Mouse (Mus musculus) gastrocnemius, postnatal 36 days (tissue): Measurements from ENCODE around the gene Klhl36. TPM values are rescaled to one million over a fixed set of nuclear protein-coding genes. Genes with fewer than 3 reads are reported as not detected.

ENCODE experiments used
- DNase-seq, 2 experiments: peaks; one replicate each; pipeline ENCODE4 v3.0.0; 2022
- intact Hi-C: fragments of 180-260 bp; cut with DNase I; formaldehyde crosslinking; loops from one replicate; pipeline ENCODE4 v1.15.1; 2025
- long read RNA-seq, 2 experiments: library from polyadenylated mRNA; stranded (forward); transcript quantifications; one replicate each; pipeline ENCODE4 v2.0.0; 2021
- total RNA-seq, 2 experiments: library from RNA; stranded (reverse); gene quantifications; 2 replicates each; pipeline ENCODE4 v1.2.3; 2021

Klhl36 gene
- total RNA-seq = 1 to 10 TPM; 1.0 to 1.4 TPM
- long read RNA-seq, experiment 1, partial matches to known transcripts = 0 of 1 reads
- long read RNA-seq, experiment 1, other reads (novel, unspliced or antisense) = 0 of 1 reads
- long read RNA-seq, experiment 2, partial matches to known transcripts = 1 of 1 reads
- long read RNA-seq, experiment 2, other reads (novel, unspliced or antisense) = 0 of 1 reads

- intact Hi-C loops = no loop called here
Measured at GRCm38 (mm10) chr8:119861706-119862389, at the start of gene Klhl36. TSS of gene Klhl36 (plus strand) at chr8:119862266.

GRCm38 (mm10) chr8:119812650-119813431 is 49.2 kb upstream of the Klhl36 start:
- intact Hi-C loops = loop anchor here (1.0 kb wide), 1 partner anchor 17 kb away; no protein-coding TSS in a partner anchor
- DNase-seq = no peak

More at GRCm38 (mm10) chr8:119861706-119862389, at the start of gene Klhl36:
- peak; percentile 96 to 98 for DNase-seq

- intact Hi-C loops = no loop called here
- DNase-seq = no peak
Measured at GRCm38 (mm10) chr8:119816219-119816618, 45.8 kb upstream of the Klhl36 start.

GRCm38 (mm10) chr8:119817446-119817845 is 44.6 kb upstream of the Klhl36 start:
- intact Hi-C loops = no loop called here

GRCm38 (mm10) chr8:119819316-119819715 is 42.8 kb upstream of the Klhl36 start:
- intact Hi-C loops = no loop called here
- no peak for DNase-seq

More at GRCm38 (mm10) chr8:119817446-119817845, 44.6 kb upstream of the Klhl36 start:
- DNase-seq = no peak

- intact Hi-C loops = no loop called here
- no peak for DNase-seq
Measured at GRCm38 (mm10) chr8:119819976-119820375, 42.1 kb upstream of the Klhl36 start.

- DNase-seq = no peak
- intact Hi-C loops = no loop called here
Measured at GRCm38 (mm10) chr8:119821691-119822090, 40.4 kb upstream of the Klhl36 start.

- intact Hi-C loops = no loop called here
Measured at GRCm38 (mm10) chr8:119823278-119823677, 38.8 kb upstream of the Klhl36 start.

GRCm38 (mm10) chr8:119824100-119824499 is 38.0 kb upstream of the Klhl36 start:
- intact Hi-C loops = no loop called here
- peak in 1 of 2 experiments; percentile 39 for DNase-seq

More at GRCm38 (mm10) chr8:119823278-119823677, 38.8 kb upstream of the Klhl36 start:
- DNase-seq = no peak

- intact Hi-C loops = no loop called here
- DNase-seq = no peak
Measured at GRCm38 (mm10) chr8:119824809-119825273, 37.2 kb upstream of the Klhl36 start.

GRCm38 (mm10) chr8:119825950-119826730 is 35.9 kb upstream of the Klhl36 start:
- intact Hi-C loops = no loop called here

GRCm38 (mm10) chr8:119826982-119827381 is 35.1 kb upstream of the Klhl36 start:
- intact Hi-C loops = no loop called here

More at GRCm38 (mm10) chr8:119825950-119826730, 35.9 kb upstream of the Klhl36 start:
- no peak for DNase-seq

GRCm38 (mm10) chr8:119827721-119828153 is 34.3 kb upstream of the Klhl36 start:
- no peak for DNase-seq
- intact Hi-C loops = no loop called here

More at GRCm38 (mm10) chr8:119826982-119827381, 35.1 kb upstream of the Klhl36 start:
- no peak for DNase-seq

GRCm38 (mm10) chr8:119829015-119829414 is 33.1 kb upstream of the Klhl36 start:
- DNase-seq = no peak
- intact Hi-C loops = no loop called here

- no peak for DNase-seq
- intact Hi-C loops = no loop called here
Measured at GRCm38 (mm10) chr8:119829420-119829819, 32.6 kb upstream of the Klhl36 start.

GRCm38 (mm10) chr8:119829870-119830580 is 32.0 kb upstream of the Klhl36 start:
- no peak for DNase-seq
- intact Hi-C loops = loop anchor here (1.0 kb wide), 1 partner anchor 18 kb away; no protein-coding TSS in a partner anchor

- no peak for DNase-seq
- intact Hi-C loops = loop anchor here (1.0 kb wide), 1 partner anchor 18 kb away; no protein-coding TSS in a partner anchor
Measured at GRCm38 (mm10) chr8:119830589-119830988, 31.5 kb upstream of the Klhl36 start.

GRCm38 (mm10) chr8:119831336-119831995 is 30.6 kb upstream of the Klhl36 start:
- intact Hi-C loops = no loop called here
- DNase-seq = no peak
